Mouse (Mus musculus): ENCODE measurements around the gene 1810010D01Rik. TPM values are rescaled to one million over a fixed set of nuclear protein-coding genes. Genes with fewer than 3 reads are reported as not detected.

Gene 1810010D01Rik
- polyA plus RNA-seq, 1 experiment from 2014 or later: 0.21 TPM

DNA sequence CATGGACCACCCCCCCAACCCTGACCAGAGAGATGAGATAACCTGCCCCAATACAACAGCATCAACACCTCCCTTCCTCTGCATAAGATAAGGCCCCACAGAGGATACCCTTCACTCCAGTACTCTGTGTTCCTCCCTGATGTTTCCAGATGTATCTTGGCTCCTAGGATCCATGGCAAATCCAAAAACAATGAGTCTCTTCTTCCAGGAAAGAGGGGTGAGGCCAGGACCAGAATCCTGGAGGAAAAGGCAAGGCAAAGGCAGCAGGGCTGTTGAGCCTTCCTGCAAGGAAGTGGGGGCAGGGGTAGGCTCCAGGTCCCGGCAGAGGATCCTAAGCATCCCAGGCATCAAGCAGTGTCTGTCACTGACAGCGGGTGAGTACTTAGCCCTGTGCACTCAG lies 13.4 kb upstream of the 1810010D01Rik start:
- DNase-seq (ENCODE audit: low spot score): no peak
- Histone ChIP-seq H3K4me1 (replicated peaks; ENCODE audit: control insufficient read depth, insufficient read depth, low read length) (no peaks in the 10 kb centered on the region; the same call in 1 of the 2 replicates), H3K9me3 (ENCODE audit: control insufficient read depth, low read length) (no peaks in the 10 kb centered on the region), H3K27ac (ENCODE audit: low read depth, low read length) (no peak overlapping the region), H3K4me2 (ENCODE audit: low read depth, low read length, severe bottlenecking) (no peak overlapping the region), H3K4me3 (ENCODE audit: low read depth, low read length) (no peak overlapping the region), H3K9ac (ENCODE audit: low read length) (no peak overlapping the region), H3K36me3 (ENCODE audit: control insufficient read depth, insufficient read depth, low read length) (no peaks in the 10 kb centered on the region), H3K27me3 (ENCODE audit: control insufficient read depth, insufficient read depth, low read length) (no peaks in the 10 kb centered on the region)
- 82% methylated on average over 2 of the region's 2 CpGs for WGBS
- no peak for ATAC-seq (replicated peaks; ENCODE audit: low FRiP score)

DNA sequence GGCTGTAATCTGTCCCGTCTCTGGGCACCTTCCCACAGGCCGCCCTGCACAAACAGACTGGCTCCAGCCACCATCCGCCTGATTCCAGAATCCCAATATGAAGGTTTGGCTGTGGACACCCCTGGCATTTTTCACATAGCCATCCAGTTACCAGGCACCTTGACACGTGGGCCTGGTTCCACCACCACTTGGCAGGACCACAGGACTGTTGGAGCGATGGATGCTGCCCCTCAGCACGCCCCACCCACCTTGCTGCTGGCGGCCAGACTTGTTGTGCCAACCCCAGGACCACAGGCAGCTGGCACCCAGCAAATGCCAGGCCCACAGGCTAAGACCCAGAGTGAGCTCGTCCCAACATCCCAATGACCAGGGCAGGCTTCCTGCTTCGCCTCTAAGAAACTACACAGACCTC lies 11.5 kb upstream of the 1810010D01Rik start:
- Histone ChIP-seq H3K27ac (ENCODE audit: low read depth, low read length) (no peak overlapping the region), H3K27me3 (ENCODE audit: control insufficient read depth, insufficient read depth, low read length) (no peaks in the 10 kb centered on the region), H3K9me3 (ENCODE audit: control insufficient read depth, low read length) (no peaks in the 10 kb centered on the region), H3K4me1 (replicated peaks; ENCODE audit: control insufficient read depth, insufficient read depth, low read length) (no peaks in the 10 kb centered on the region; the same call in 1 of the 2 replicates), H3K4me2 (ENCODE audit: low read depth, low read length, severe bottlenecking) (no peak overlapping the region), H3K4me3 (ENCODE audit: low read depth, low read length) (no peak overlapping the region), H3K36me3 (ENCODE audit: control insufficient read depth, insufficient read depth, low read length) (no peaks in the 10 kb centered on the region), H3K9ac (ENCODE audit: low read length) (no peak overlapping the region)
- ATAC-seq (replicated peaks; ENCODE audit: low FRiP score): no peak
- DNase-seq (ENCODE audit: low spot score): no peak
- 88% methylated on average over 9 of the region's 9 CpGs for WGBS

DNA sequence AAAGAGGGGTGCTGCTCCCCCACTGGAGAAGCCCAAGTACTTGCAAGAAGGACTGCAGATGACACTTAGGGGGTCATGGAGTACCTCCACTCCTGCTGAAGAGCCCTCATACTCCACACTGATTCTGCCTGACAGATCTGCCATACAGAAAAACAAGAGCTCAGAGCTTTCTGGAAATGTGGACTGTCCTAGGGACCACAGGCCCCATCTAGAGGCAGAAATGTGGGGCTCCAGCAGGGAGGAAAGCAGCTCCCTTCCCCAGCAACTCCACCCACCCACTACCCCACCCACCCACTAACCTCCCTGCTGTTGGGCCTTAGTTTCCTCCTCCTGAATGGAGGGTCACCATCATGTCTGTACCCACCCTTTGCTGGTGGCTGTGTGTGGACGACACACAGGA lies 8.7 kb upstream of the 1810010D01Rik start:
- DNase-seq (ENCODE audit: low spot score) (no peak), ATAC-seq (replicated peaks; ENCODE audit: low FRiP score) (no peak)
- no peak overlapping the region for H3K9ac ChIP-seq (ENCODE audit: low read length)
- H3K27ac ChIP-seq (ENCODE audit: low read depth, low read length): no peak overlapping the region
- no peaks in the 10 kb centered on the region for H3K36me3 ChIP-seq (ENCODE audit: control insufficient read depth, insufficient read depth, low read length)
- peaks cover 16% of the 10 kb centered on the region for H3K4me1 ChIP-seq (replicated peaks; ENCODE audit: control insufficient read depth, insufficient read depth, low read length)
- WGBS: 52% methylated on average over 1 of the region's 1 CpGs
- no peak overlapping the region for H3K4me2 ChIP-seq (ENCODE audit: low read depth, low read length, severe bottlenecking)
- H3K9me3 ChIP-seq (ENCODE audit: control insufficient read depth, low read length): no peaks in the 10 kb centered on the region
- H3K27me3 ChIP-seq (ENCODE audit: control insufficient read depth, insufficient read depth, low read length): no peaks in the 10 kb centered on the region
- H3K4me3 ChIP-seq (ENCODE audit: low read depth, low read length): no peak overlapping the region

DNA sequence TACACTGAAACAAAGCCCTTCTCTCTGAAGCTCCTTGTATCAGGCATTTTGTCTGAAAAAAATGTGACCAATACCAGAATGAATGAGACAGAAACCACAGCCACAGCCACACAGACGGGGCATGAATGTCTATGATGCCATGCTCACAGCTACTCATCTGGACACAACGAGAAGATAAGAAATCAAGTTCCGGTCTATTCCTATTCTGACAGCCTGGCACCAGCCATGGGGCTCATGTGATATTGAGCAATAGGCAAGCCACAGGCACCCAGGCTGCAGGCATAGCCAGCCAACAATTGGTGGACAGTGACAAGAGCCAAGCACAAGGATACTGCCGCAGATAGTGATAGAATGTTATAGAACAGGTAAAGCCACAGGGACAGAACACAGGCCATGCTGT lies 7.6 kb upstream of the 1810010D01Rik start:
- Histone ChIP-seq H3K9ac (ENCODE audit: low read length) (no peak overlapping the region), H3K4me1 (replicated peaks; ENCODE audit: control insufficient read depth, insufficient read depth, low read length) (peaks cover 23% of the 10 kb centered on the region), H3K9me3 (ENCODE audit: control insufficient read depth, low read length) (no peaks in the 10 kb centered on the region), H3K36me3 (ENCODE audit: control insufficient read depth, insufficient read depth, low read length) (no peaks in the 10 kb centered on the region), H3K27ac (ENCODE audit: low read depth, low read length) (no peak overlapping the region), H3K4me2 (ENCODE audit: low read depth, low read length, severe bottlenecking) (no peak overlapping the region), H3K27me3 (ENCODE audit: control insufficient read depth, insufficient read depth, low read length) (no peaks in the 10 kb centered on the region), H3K4me3 (ENCODE audit: low read depth, low read length) (no peak overlapping the region)
- no peak for ATAC-seq (replicated peaks; ENCODE audit: low FRiP score)
- WGBS: 90% methylated on average over 4 of the region's 4 CpGs
- no peak for DNase-seq (ENCODE audit: low spot score)

DNA sequence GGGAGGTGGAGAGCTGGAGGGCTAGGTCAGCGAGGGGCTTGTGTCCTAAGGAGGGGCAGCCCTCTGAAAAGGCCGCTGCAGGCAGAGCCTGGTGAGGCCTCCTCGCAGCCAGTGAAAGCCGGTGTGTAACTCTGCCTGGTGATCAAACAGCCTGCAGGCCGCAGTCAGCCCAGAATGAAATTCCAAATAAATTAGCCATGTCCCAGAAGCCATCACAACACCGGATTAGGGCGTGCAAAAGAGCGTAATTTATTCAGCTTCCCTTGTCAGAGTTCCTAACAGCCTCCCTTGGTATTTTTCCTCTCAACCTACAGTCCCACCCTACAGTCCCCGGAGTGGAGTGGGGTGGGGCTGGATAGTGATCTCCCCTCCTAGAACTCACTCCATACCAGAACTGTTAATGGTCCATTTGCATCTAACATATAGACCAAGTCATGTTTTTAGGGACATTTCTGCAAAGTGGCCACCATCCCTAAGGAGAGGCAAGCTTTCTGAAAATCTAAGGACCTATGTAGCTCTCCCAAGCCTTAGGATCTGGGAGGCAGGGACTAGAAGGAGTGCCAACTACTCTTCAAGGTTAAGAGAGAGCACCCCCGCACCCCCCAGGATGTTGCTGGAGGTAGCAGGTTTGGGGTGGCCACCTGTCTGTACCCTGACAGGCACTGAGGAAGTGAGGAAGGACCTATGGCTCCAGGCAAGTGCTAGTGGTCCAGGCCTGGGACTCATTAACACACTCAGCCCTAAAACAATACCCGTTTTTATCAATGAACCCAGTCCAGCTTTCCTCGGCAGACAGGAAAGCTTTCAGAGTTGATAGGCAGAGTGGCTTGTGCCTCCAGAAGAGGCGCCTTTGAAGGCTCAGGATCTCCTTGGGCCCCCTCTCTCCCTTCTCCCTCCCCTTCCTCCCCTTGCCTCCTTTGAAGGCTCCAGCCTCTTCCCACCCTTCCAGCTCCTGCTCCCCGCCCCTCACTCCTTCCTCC lies 4.1 kb upstream of the 1810010D01Rik start:
- H3K4me1 ChIP-seq (replicated peaks; ENCODE audit: control insufficient read depth, insufficient read depth, low read length): peaks cover 34% of the 10 kb centered on the region
- 9% methylated on average over 14 of the region's 14 CpGs for WGBS

DNA sequence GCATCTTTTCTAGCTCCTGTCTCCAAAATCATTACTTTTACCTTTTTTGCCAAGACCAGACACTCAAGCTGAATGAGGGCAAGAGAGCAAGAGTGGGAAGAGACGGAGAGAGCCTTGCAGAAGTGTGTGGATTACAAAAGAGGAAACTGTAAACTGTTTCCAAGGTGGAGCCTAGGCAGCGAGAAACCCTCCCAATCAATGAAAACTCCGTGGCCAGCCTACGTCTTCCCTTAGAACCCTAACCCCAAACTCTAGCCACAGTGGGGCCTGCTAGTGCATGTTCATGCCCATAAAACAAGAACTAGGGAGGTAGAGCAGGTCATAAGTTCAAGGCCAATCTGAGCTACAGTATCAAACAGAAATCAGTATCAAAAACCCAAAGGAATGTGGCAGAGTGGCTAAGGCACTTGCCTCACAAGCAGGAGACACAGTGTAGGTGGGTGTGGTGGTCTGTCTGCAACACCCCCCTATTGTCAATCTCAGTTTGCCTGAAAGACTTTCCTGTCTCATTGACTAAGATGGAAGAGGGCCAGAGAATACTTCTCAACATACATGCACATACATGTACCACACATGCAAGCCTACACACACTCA lies 2.7 kb upstream of the 1810010D01Rik start:
- no peak overlapping the region for H3K4me3 ChIP-seq (ENCODE audit: low read depth, low read length)
- DNase-seq (ENCODE audit: low spot score) (no peak), ATAC-seq (replicated peaks; ENCODE audit: low FRiP score) (no peak)
- peaks cover 44% of the 10 kb centered on the region for H3K4me1 ChIP-seq (replicated peaks; ENCODE audit: control insufficient read depth, insufficient read depth, low read length)
- no peaks in the 10 kb centered on the region for H3K9me3 ChIP-seq (ENCODE audit: control insufficient read depth, low read length)
- H3K27ac ChIP-seq (ENCODE audit: low read depth, low read length): peak overlapping the region; percentile 63
- 0 out of 2 replicates have a peak overlapping the region, but pooled peaks have one; percentile 8 for H3K9ac ChIP-seq (ENCODE audit: low read length)
- 76% methylated on average over 4 of the region's 4 CpGs for WGBS
- no peaks in the 10 kb centered on the region for H3K36me3 ChIP-seq (ENCODE audit: control insufficient read depth, insufficient read depth, low read length)
- no peaks in the 10 kb centered on the region for H3K27me3 ChIP-seq (ENCODE audit: control insufficient read depth, insufficient read depth, low read length)
- no peak overlapping the region for H3K4me2 ChIP-seq (ENCODE audit: low read depth, low read length, severe bottlenecking)

More for the DNA sequence above, 4.1 kb upstream of the 1810010D01Rik start:
- H3K4me3 ChIP-seq (ENCODE audit: low read depth, low read length): no peak overlapping the region
- peak overlapping the region; percentile 1; the same call in 1 of the 2 replicates for H3K4me2 ChIP-seq (ENCODE audit: low read depth, low read length, severe bottlenecking)
- H3K9ac ChIP-seq (ENCODE audit: low read length): peak overlapping the region; percentile 48
- H3K27me3 ChIP-seq (ENCODE audit: control insufficient read depth, insufficient read depth, low read length): no peaks in the 10 kb centered on the region
- H3K9me3 ChIP-seq (ENCODE audit: control insufficient read depth, low read length): no peaks in the 10 kb centered on the region
- DNase-seq (ENCODE audit: low spot score) (peak; percentile 83), ATAC-seq (replicated peaks; ENCODE audit: low FRiP score) (peak; percentile 84)
- no peaks in the 10 kb centered on the region for H3K36me3 ChIP-seq (ENCODE audit: control insufficient read depth, insufficient read depth, low read length)
- H3K27ac ChIP-seq (ENCODE audit: low read depth, low read length): peak overlapping the region; percentile 96

DNA sequence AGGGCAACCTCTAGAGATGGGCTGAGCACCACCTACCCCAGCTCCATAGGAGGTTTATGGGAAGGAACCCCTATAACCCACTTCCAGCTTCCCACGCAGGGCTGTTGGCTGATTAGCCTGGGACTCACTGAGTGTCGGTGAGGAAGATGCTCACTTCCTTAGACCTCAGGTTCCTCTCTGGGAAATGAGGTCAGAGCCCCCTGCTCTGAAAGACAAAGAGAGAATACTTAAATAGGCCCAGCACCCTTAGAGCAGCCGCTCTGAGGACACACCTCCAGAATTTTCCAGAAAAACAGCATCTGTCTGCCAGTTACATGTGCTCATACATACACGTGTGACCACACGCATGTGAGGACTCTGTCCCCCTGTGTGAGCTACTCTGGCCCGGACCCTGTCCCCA lies 1.1 kb downstream of the 1810010D01Rik start:
- Histone ChIP-seq H3K36me3 (ENCODE audit: control insufficient read depth, insufficient read depth, low read length) (no peaks in the 10 kb centered on the region), H3K27me3 (ENCODE audit: control insufficient read depth, insufficient read depth, low read length) (no peaks in the 10 kb centered on the region), H3K9ac (ENCODE audit: low read length) (peak overlapping the region; percentile 62), H3K9me3 (ENCODE audit: control insufficient read depth, low read length) (no peaks in the 10 kb centered on the region), H3K27ac (ENCODE audit: low read depth, low read length) (peak overlapping the region; percentile 100), H3K4me3 (ENCODE audit: low read depth, low read length) (no peak overlapping the region), H3K4me1 (replicated peaks; ENCODE audit: control insufficient read depth, insufficient read depth, low read length) (peaks cover 35% of the 10 kb centered on the region), H3K4me2 (ENCODE audit: low read depth, low read length, severe bottlenecking) (peak overlapping the region; percentile 31; the same call in 1 of the 2 replicates)
- WGBS: 40% methylated on average over 6 of the region's 6 CpGs
- DNase-seq (ENCODE audit: low spot score) (peak; percentile 61), ATAC-seq (replicated peaks; ENCODE audit: low FRiP score) (no peak)

DNA sequence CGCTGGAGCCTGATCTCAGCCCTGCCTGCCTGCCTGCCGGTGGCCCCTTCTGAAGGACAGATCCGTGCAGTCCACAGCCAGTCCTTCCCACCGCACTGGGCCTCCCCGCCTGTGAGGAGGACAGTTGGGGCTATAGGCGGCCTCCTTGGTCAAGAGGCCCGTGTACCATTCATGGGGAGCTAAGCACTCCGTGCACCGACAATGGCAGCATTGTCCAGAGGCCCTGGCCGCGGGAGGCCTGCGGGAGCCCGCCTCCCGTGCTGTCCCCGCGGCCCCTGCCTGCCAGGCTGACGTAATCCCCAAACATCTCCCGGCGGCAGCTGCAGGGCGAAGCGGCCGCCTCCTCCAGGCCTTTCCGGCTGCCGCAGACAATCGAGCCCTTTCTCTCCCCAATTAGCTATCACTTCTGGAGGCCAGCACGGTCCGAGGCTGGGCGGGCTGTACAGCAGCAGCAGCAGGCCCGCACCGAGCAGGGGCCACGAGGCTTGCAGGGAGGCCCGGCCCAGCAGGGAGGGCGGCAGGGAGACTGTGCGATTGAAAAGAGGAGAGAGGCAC lies 1.8 kb downstream of the 1810010D01Rik start:
- Histone ChIP-seq H3K9me3 (ENCODE audit: control insufficient read depth, low read length) (peaks cover 2% of the 10 kb centered on the region; the same call in 1 of the 2 replicates), H3K36me3 (ENCODE audit: control insufficient read depth, insufficient read depth, low read length) (no peaks in the 10 kb centered on the region), H3K4me2 (ENCODE audit: low read depth, low read length, severe bottlenecking) (peak overlapping the region; percentile 31), H3K4me3 (ENCODE audit: low read depth, low read length) (no peak overlapping the region), H3K27ac (ENCODE audit: low read depth, low read length) (peak overlapping the region; percentile 100), H3K4me1 (replicated peaks; ENCODE audit: control insufficient read depth, insufficient read depth, low read length) (peaks cover 31% of the 10 kb centered on the region), H3K9ac (ENCODE audit: low read length) (peak overlapping the region; percentile 62), H3K27me3 (ENCODE audit: control insufficient read depth, insufficient read depth, low read length) (no peaks in the 10 kb centered on the region)
- WGBS: under 1% methylated on average over 34 of the region's 34 CpGs
- peak; percentile 95 for DNase-seq (ENCODE audit: low spot score)
- peak; percentile 95 for ATAC-seq (replicated peaks; ENCODE audit: low FRiP score)

Data from forebrain, embryonic 11.5 days (tissue).